Mouse (Mus musculus): ENCODE results near the gene Fbxl5. TPM values are rescaled to one million over a fixed set of nuclear protein-coding genes. Genes with fewer than 3 reads are reported as not detected.

Fbxl5 gene
- total RNA-seq, 4 experiments from 2014 or later: 33.6 to 43.3 (median 38.1) TPM

DNA sequence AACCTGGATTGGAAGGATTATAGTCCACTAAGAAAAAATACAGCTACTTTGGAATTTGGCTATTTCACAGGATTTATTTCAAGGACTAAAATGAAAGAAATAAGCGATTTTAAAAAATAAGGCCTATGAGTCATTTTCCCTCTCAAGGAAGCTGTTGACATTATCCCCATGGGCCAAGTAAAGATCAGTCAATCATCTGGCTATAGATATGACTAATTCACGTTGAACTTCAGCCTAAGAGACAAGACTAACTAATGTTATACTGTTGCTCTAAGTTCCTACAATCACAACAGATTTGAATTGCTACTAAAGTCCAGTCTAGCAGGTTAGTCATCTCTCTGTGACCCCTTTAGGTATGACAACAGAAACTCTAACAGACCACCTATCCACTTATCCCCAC, 37.4 kb downstream of the Fbxl5 start:
- no peak for DNase-seq (ENCODE audit: low spot score in 2 of 2)

- peak; percentile 52 to 70 for DNase-seq (ENCODE audit: low spot score in 2 of 2)
Measured at GRCm38 (mm10) chr5:43781977-43782930, 39.2 kb downstream of the Fbxl5 start.

DNA sequence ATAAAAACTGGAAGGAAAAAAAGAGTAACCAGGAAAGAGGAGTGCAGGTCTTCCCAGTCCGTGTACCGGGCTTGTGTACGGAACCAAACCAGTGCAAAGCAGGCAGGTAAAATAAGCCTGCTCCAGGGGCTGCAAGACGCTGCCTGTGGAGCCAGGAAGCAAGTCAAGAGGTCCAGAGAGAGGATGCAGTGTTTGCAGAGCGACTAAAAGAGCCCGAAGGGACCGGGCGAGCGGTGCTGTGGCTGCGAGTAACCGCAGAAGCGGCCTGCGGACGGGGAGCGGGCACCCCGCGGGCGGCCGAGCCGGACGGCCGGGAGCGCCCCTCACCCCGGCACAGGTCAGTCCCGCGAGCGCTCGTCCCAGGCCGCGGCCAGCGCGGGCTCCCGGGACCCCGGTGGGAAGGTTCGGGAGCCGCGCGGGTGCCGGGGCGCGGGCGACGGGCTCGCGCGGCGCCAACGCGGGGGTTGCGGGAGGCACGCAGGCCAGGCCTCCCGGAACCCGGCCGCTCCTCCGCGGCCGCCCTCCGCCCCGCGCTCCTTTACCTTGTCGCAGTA, 39.9 kb downstream of the Fbxl5 start:
- peak; percentile 10 to 16 for DNase-seq (ENCODE audit: low spot score in 2 of 2)

GRCm38 (mm10) chr5:43778583-43778982, 42.9 kb downstream of the Fbxl5 start:
- DNase-seq (ENCODE audit: low spot score in 2 of 2): no peak

DNA sequence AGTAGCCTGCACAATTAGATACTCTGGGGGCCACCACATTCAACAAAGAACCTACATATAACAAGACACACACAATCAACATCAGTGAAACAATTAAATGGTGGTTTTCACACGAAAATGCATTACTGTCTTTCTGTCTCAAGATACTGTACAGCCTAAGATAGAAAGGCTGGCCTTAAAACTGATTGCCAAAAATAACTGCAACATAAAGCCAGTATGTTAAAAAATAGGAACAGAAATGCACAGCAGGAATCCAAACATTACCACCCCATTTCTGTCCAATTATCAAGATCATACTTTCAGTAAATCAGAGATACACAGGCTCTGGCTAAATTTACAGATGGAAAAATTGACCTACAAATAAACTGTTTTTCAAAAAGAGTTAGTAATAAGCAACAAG, 44.4 kb downstream of the Fbxl5 start:
- no peak for DNase-seq (ENCODE audit: low spot score in 2 of 2)

DNA sequence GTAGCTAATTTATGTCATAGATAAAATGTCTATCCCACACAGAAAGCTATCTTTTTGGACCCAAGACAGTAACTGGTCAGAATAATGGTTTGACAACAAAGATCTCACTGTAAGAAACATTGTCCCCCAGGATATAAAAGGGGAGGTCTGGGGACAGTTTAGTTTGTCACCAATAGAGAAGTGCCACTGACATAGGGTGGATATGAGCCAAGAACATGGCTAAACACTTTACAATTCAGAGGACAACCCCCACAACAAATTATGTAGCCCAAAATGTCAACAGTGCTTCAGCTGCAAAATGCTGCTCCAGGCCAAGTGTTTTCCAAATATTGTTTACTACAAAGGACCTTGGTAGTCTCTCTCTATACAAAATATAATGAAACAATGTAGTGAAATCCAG, 45.0 kb downstream of the Fbxl5 start:
- DNase-seq (ENCODE audit: low spot score in 2 of 2): no peak

DNA sequence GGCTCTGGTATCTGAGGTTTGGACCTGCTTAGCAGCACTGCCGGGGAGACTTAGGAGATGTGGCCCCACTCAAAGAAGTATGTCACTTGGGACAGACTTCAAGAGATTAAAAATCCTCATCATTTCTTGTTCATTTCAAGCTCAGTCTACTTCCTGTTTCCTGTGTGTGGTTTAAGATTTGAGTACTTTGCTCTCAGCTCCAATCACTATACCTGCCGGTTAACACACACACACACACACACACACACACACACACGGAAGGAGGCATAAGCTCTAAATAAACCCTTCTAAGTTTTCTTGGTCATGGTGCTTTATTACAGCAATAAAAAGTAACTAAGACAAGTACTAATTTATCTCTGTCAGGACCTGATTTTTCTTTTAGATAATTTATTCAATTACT, 49.9 kb downstream of the Fbxl5 start:
- DNase-seq (ENCODE audit: low spot score in 2 of 2): no peak

DNA sequence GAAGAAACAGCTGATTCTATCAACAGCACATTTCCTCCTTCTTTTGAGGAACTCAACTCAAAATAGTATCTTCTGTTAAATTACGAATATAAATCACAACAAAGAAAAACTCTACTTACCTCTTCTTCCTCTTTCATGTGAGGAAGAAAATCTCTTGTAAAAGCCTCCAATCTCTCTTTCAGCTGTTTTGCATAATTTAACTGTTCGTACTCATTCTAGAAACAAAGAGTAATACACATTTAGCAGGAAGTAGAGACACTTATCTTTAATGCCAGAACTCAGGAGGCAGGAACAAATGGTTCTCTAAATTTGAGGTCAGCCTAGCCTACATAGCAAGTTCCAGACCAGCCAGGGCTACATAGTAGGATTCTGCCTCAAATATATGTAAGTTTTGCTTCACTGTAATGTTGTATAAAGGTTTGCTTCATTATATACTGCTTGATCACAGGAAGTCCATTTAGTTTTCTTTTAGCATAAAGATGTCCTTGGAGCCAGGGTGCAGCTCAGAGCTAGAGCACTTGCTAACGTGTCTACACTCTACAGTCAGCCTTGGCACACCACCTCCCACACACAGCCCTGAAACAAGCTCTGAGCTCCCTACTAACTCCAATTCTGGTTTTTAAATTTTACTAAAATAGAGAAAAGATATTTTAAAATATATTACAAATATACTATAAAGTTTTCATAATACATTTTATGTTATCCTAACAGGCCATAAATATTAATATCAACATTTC, 50.7 kb downstream of the Fbxl5 start:
- DNase-seq (ENCODE audit: low spot score in 2 of 2): no peak

DNA sequence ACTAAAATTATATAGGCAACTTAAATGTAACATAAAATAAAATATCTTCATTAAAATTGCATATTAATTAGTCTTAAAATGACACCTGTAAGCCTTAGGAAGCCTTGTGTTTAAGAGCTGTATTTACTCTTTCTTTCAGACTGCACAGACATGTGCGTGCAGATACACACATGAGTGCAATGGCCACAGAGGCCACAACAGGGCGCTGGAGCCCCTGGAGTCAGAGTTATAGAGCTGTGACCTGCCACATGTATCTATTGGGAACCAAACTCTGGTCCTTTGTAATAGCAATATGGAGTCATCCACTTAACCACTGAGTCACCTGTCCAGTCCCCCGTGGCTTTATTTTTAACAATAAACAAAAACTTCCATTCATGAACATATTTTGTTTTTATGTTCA, 72.3 kb downstream of the Fbxl5 start:
- DNase-seq (ENCODE audit: low spot score in 2 of 2): no peak

DNA sequence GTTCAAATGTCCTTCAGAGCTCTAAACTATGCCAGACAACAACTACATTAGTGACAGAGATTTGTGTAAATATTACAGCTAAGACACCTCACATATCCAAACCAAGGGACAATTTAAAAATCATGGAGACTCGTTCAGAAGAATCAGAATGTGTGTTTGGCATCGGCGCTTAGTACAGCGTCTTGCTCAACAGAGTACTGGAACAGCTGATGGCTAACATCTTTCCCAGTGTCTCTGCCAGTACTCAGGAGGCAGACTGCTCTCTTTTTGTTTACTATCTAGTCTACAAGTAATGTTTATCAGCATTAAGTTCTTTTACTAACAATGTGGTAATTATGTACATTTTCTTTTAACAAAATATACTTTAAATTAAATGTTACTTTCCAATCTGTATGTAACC, 73.4 kb downstream of the Fbxl5 start:
- DNase-seq (ENCODE audit: low spot score in 2 of 2): no peak

DNA sequence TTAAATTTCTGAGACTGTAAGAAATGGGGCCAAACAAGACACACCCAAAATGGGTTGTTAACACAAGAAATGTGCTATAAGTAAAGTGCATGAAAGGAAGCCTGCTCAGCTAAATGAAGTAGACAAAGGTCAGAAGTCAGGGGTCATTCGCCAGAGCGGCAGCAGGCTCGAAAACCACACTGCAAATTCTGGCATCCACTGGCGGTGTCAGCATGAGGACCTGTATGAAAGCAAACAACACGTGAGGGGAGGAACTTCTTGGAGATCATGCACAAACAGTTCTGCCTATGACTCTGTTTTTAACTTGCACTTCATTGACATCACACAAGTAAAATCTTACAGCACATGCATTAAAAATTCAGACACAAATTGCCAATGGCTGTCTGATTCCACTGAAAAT, 76.3 kb downstream of the Fbxl5 start:
- DNase-seq (ENCODE audit: low spot score in 2 of 2): no peak

DNA sequence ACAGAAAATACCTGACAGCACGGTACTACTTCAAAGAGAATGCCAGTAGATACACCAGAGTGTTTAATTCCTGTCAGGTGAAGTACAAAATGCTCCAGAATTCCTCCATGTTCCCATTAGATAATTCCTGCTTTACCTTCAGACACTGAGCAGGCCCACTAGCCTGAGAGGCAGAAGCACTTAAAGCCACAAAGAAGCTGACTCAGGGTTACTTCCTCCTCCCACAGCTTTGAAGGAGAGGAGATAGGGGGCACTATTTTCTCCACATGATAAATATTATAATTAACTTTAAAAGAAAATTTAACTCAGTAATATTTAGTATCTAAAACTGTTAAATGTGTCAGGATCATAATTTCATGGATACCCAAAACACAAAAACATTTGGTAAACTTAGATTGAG, 77.3 kb downstream of the Fbxl5 start:
- DNase-seq (ENCODE audit: low spot score in 2 of 2): no peak

DNA sequence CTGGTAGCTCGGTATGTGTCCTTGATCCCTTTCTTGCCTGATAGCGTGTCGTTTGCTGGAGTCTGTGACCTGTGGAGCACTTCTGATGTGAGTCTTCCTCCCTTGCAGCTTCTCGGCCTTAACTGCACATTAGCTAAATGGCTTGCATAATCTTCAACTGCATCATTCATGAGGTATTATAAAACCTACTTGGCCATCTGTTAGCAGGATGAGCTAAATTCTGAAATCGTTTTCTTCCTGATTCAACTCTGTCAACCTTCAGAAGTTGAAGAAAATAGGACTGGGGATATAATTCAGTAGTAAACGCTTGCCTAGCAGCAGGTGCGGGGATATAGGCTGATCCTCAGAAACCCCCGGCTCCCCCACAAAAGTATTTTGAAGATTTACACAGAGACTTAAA, 89.1 kb downstream of the Fbxl5 start:
- DNase-seq (ENCODE audit: low spot score in 2 of 2): no peak

DNA sequence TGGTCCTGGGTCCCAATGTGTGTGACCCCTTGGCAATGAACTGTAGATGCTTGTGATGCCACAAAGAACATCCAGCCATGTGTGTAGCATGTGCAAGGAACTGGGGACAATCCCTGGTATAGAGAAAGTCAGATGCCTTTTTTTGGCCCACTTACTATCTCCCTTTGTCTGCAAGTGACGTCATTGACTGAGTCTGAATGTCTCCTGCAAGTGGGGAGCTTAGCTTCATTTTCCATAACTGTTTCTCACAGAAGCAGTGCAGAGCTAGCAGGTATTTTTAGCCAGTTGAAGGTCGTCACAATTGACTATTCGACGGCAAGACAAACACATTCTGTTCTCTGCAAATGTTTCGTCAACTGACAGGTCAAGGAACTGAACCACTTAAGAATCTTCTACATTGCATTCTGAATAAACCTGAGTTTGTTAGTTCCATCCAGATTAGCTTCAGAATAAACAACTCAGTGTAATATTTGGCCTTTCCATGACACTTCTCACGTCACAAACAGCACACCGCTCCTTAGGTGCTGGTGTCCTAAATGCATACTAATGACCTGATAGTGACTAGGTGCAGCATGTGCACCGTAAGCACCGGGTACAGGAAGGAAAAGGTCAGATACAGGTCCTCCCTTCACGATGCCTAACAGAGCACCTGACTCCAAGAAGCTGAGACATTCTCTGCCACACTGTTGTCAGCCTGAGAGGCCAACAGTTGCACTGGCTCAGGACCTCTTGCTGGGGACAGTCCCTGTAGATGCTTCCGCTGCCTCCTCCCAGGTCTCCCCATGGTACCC, 92.9 kb downstream of the Fbxl5 start:
- no peak for DNase-seq (ENCODE audit: low spot score in 2 of 2)

GRCm38 (mm10) chr5:43723830-43724229, 97.6 kb downstream of the Fbxl5 start:
- no peak for DNase-seq (ENCODE audit: low spot score in 2 of 2)

- DNase-seq (ENCODE audit: low spot score in 2 of 2): no peak
Measured at GRCm38 (mm10) chr5:43722452-43722783, 99.0 kb downstream of the Fbxl5 start.

DNA sequence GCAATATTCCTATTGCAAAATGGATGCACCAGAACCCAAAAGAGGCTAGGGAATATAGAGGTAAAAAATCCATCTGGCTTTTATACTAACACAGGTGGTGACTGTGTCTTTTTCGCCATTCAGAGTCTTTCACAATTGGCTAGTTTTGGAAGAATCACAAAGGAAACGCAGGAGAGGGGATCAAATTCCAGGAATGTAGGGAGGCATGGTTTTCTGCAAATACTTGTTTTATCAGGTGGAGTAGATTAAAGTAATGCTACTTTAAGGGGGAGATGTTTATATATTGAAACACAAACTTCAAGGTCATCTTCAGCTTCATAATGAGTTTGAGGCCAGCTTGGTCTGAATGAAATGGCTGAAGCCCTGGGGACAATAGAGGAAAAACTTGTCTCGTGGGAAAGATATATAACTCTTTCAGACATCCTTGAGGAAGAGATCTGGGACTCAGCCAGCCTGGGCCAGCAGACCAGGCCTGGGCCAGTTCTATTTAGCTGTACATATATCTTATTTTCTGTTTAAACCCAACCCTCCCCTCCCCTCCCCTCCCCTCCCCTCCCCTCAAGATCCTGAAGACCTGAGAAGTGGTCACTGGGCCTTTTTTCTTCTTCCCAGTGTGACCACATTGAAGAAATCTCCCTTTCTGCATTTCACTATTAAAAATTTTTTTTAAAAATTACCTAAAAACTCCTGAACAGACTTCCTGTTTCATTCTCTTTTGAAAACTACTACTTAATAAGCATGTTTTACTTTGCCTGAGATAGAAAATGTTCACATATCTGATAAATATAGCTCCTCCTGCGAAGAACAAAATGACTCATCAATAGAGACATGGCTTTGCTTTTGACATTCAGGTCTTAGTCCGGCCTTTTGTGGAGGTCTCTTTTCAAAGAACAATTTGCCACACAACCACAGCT, 99.6 kb downstream of the Fbxl5 start:
- DNase-seq (ENCODE audit: low spot score in 2 of 2): no peak

- DNase-seq (ENCODE audit: low spot score in 2 of 2): no peak
Measured at GRCm38 (mm10) chr5:43699240-43699639, 122.2 kb downstream of the Fbxl5 start.

DNA sequence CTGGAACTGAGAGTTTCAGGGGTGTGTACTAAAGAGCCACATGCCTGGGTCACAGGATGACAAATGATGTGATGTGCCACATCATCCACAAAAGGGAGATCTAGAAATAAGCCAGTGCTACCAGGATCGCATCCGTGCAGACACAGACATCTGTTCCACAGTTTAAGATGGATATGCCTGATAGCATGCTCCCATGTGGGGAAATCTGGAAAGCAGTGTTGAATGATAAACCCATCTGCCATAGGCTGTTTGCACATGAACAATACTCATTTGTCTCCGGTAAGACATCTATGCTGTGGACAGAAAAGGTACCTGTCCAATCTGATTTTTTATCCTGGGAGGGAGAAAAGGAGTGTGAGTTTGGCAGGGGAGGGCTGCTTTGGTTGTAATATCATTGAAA, 124.3 kb downstream of the Fbxl5 start:
- no peak for DNase-seq (ENCODE audit: low spot score in 2 of 2)

Data from gastrocnemius, adult 8-10 months (tissue).